Mouse (Mus musculus) CH12.LX (cell line): ENCODE data around the gene Epb41l5. TPM values are rescaled to one million over a fixed set of nuclear protein-coding genes. Genes with fewer than 3 reads are reported as not detected.

Experiments
- DNase-seq: peaks from one replicate; pipeline ENCODE4 v3.0.0-alpha.2; 2013; ENCODE audit errors: extremely low read depth
- H3K27ac ChIP-seq: 2 replicates; pipeline ENCODE4 v1.5.1; 2012; ENCODE audit warnings: low read depth, mild to moderate bottlenecking, control low read depth, moderate library complexity; ENCODE audit not compliant: insufficient read depth
- H3K27me3 ChIP-seq: replicated peaks from 2 replicates; pipeline ENCODE3; 2012; ENCODE audit warnings: inconsistent platforms
- H3K36me3 ChIP-seq, 2 experiments: replicated peaks in 1 of 2; 2 replicates each; pipeline versions ENCODE3 to v1.6.1; 2012; ENCODE audit warnings: inconsistent platforms in 1 of 2, low read length in 1 of 2, mild to moderate bottlenecking in 1 of 2, mixed read lengths in 1 of 2, moderate library complexity in 1 of 2; ENCODE audit not compliant: control insufficient read depth in 1 of 2, insufficient read depth in 1 of 2
- H3K4me1 ChIP-seq, 2 experiments: 2 replicates each; pipeline ENCODE4 v1.6.1; 2012; ENCODE audit warnings: inconsistent platforms in 1 of 2, moderate library complexity in 1 of 2; ENCODE audit not compliant: insufficient read depth in 2 of 2, control insufficient read depth in 1 of 2
- H3K4me2 ChIP-seq: 2 replicates; pipeline ENCODE4 v1.6.1; 2012; ENCODE audit warnings: low read depth, mild to moderate bottlenecking, control low read depth; ENCODE audit not compliant: poor library complexity, insufficient read depth, severe bottlenecking
- H3K4me3 ChIP-seq, 3 experiments: fragments of 150-350 bp in 1 of 3; sonication (generic) in 1 of 3; replicated peaks in 1 of 3; 2 replicates each; pipeline versions ENCODE3 to v1.5.1; 2011 to 2012; ENCODE audit warnings: low read depth in 2 of 3, low read length in 2 of 3, mild to moderate bottlenecking in 2 of 3, moderate library complexity in 2 of 3, control low read depth in 1 of 3, improper control_type of control experiment in 1 of 3, inconsistent platforms in 1 of 3, mixed read lengths in 1 of 3; ENCODE audit not compliant: poor library complexity in 1 of 3
- H3K79me2 ChIP-seq: replicated peaks from 2 replicates; pipeline ENCODE4 v1.6.1; 2012; ENCODE audit warnings: mild to moderate bottlenecking, moderate library complexity; ENCODE audit not compliant: control insufficient read depth, poor library complexity, insufficient read depth, severe bottlenecking; ENCODE audit errors: extremely low read depth
- H3K9ac ChIP-seq: 2 replicates; pipeline ENCODE4 v1.6.1; 2012; ENCODE audit warnings: low read depth, mild to moderate bottlenecking, control low read depth, moderate library complexity; ENCODE audit not compliant: insufficient read depth
- H3K9me3 ChIP-seq: replicated peaks from 2 replicates; pipeline ENCODE3; 2012; ENCODE audit warnings: low read length, inconsistent platforms, mixed read lengths
- CHD2 ChIP-seq: IDR thresholded peaks from 2 replicates; pipeline ENCODE4 v1.6.1; 2011; ENCODE audit warnings: low read length, improper control_type of control experiment
- CTCF ChIP-seq, 2 experiments: IDR thresholded peaks in 1 of 2; conservative IDR thresholded peaks in 1 of 2; 2 replicates each; pipeline ENCODE4 v1.5.1; 2011 to 2012; ENCODE audit warnings: low read depth in 2 of 2, low read length in 2 of 2, improper control_type of control experiment in 1 of 2, inconsistent platforms in 1 of 2, mild to moderate bottlenecking in 1 of 2, moderate library complexity in 1 of 2
- E2F4 ChIP-seq: IDR thresholded peaks from 2 replicates; pipeline ENCODE4 v1.6.1; 2011; ENCODE audit warnings: low read depth, low read length, improper control_type of control experiment; ENCODE audit not compliant: insufficient replicate concordance
- ELF1 ChIP-seq: IDR thresholded peaks from 2 replicates; pipeline ENCODE4 v1.6.1; 2014; ENCODE audit warnings: low read depth, mild to moderate bottlenecking, inconsistent platforms, low read length, improper control_type of control experiment
- ETS1 ChIP-seq: conservative IDR thresholded peaks from 2 replicates; pipeline ENCODE4 v1.6.1; 2012; ENCODE audit warnings: low read depth, mild to moderate bottlenecking, inconsistent platforms, low read length, improper control_type of control experiment, moderate library complexity
- IRF4 ChIP-seq: IDR thresholded peaks from 2 replicates; pipeline ENCODE4 v1.6.1; 2014; ENCODE audit warnings: low read depth, mild to moderate bottlenecking, inconsistent platforms, low read length, improper control_type of control experiment
- KAT2A ChIP-seq: IDR thresholded peaks from 2 replicates; pipeline ENCODE4 v1.6.1; 2012; ENCODE audit warnings: low read length, improper control_type of control experiment, inconsistent platforms; ENCODE audit not compliant: insufficient replicate concordance
- MAX ChIP-seq: IDR thresholded peaks from 2 replicates; pipeline ENCODE4 v1.6.1; 2011; ENCODE audit warnings: low read length, improper control_type of control experiment
- NELFE ChIP-seq: IDR thresholded peaks from 2 replicates; pipeline ENCODE4 v1.6.1; 2011; ENCODE audit warnings: low read depth, low read length, improper control_type of control experiment
- NRF1 ChIP-seq: IDR thresholded peaks from 2 replicates; pipeline ENCODE4 v1.6.1; 2014; ENCODE audit warnings: low read depth, mild to moderate bottlenecking, inconsistent platforms, low read length, improper control_type of control experiment, moderate library complexity
- POLR2A ChIP-seq: IDR thresholded peaks from 2 replicates; pipeline ENCODE4 v1.6.1; 2011; ENCODE audit warnings: low read depth, mild to moderate bottlenecking, improper control_type of control experiment, low read length
- SIN3A ChIP-seq: IDR thresholded peaks from 2 replicates; pipeline ENCODE4 v1.6.1; 2012; ENCODE audit warnings: low read length, improper control_type of control experiment, inconsistent platforms
- TCF12 ChIP-seq: IDR thresholded peaks from 2 replicates; pipeline ENCODE4 v1.6.1; 2014; ENCODE audit warnings: low read depth, mild to moderate bottlenecking, inconsistent platforms, low read length, improper control_type of control experiment
- ZKSCAN1 ChIP-seq: IDR thresholded peaks from 2 replicates; pipeline ENCODE4 v1.6.1; 2012; ENCODE audit warnings: low read depth, inconsistent platforms, low read length, improper control_type of control experiment, borderline replicate concordance
- ZNF384 ChIP-seq: IDR thresholded peaks from 2 replicates; pipeline ENCODE4 v1.6.1; 2012; ENCODE audit warnings: low read depth, low read length, improper control_type of control experiment, inconsistent platforms
- dilution Hi-C: fragments of 300-500 bp; cut with MboI; formaldehyde crosslinking; loops from 2 replicates; pipeline ENCODE4 v1.14.3; 2020; ENCODE audit warnings: low sequenced_read_pairs; ENCODE audit not compliant: extremely low pct_unique_long_range_greater_than_20kb, extremely low pct_ligation_motif_present
- in situ Hi-C: fragments of 300-500 bp; cut with MboI; formaldehyde crosslinking; loops from 3 replicates; pipeline ENCODE4 v1.14.3; 2019; ENCODE audit warnings: low sequenced_read_pairs, low pct_ligation_motif_present, low pct_unique_long_range_greater_than_20kb, mixed read lengths
- polyA plus RNA-seq: library from polyadenylated mRNA; unstranded; fragments of >175 nt; gene quantifications from 2 replicates; pipeline ENCODE4 v1.2.1, GENCODE M21; 2012; ENCODE audit warnings: low read depth; ENCODE audit not compliant: insufficient read length
- total RNA-seq, 2 experiments: library from RNA; depleted of rRNA; stranded (reverse); fragments of 300-350 nt in 1 of 2; fragments of >200 nt in 1 of 2; gene quantifications; 2 replicates each; pipeline ENCODE4 v1.2.3; 2012 to 2014

Epb41l5 gene
- total and polyA plus RNA-seq, 3 experiments: 3.8 to 4.5 (median 4.3) TPM

DNA sequence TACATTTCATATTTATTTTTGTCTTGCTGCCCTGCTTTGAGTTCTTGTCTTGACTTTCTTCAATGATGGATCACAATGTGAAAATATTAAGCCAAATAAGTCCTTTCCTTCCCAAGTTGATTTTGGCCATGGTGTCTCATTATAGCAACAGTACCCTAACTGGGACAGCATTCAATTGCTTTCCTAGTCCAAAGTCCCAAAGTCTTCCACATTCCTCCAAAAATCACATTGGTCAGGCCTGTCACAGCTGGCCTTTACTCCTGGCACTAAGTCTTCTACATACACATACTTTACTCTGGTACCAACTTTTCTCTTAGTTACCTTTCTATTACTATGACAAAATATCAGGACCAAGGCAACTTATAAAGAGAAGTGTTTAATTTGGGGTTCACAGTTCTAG, 130.0 kb downstream of the Epb41l5 start:
- Histone ChIP-seq H3K27me3 (no peaks in the 10 kb centered on the region), H3K27ac (no peak overlapping the region), H3K4me1 (0 out of 4 replicates have a peak, but pooled peaks cover 0 to 3% of the 10 kb centered on the region in 2 experiments), H3K79me2 (no peaks in the 10 kb centered on the region), H3K9ac (no peak overlapping the region), H3K9me3 (peaks cover 5% of the 10 kb centered on the region), H3K4me3 (no peak overlapping the region), H3K4me2 (no peak overlapping the region), H3K36me3 (no peaks in the 10 kb centered on the region)
- dilution Hi-C loops: no loop called here
- DNase-seq: no peak
- TF ChIP-seq NELFE (no peak), E2F4 (no peak), CHD2 (no peak), MAX (no peak), POLR2A (no peak), TCF12 (no peak), ELF1 (no peak), IRF4 (no peak), ETS1 (no peak), NRF1 (no peak), ZNF384 (no peak)
- in situ Hi-C loops: no loop called here

DNA sequence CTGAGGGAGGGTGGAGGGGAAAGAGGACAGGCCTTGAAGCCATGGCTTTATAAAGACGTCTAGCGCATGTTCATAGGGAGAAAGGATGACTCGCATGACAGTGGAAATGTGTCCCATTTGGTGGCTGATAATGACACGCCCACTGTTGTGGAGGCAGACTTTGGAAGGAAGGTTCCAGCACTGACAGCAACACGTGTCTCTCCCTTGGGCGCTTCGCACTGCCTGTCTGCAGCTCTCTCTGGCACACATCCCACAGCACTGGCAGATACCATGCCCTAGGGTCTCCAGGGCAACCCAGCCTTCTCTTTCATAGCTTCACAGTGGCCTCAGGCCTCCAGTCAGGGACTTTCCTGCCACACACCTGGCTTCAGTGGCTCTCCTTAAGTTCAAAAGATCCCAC, 130.7 kb downstream of the Epb41l5 start:
- in situ Hi-C loops: no loop called here

GRCm38 (mm10) chr1:119510857-119511256, 137.9 kb downstream of the Epb41l5 start:
- no peak for TF ChIP-seq POLR2A
- no peak for TF ChIP-seq CTCF (conservative IDR thresholded peaks at IDR 0.05 in 1 of 2, IDR thresholded peaks at IDR 0.05 in 1 of 2; ENCODE audit: low read depth in 2 of 2, low read length in 2 of 2)
- no peak for TF ChIP-seq ZKSCAN1
- TF ChIP-seq SIN3A: no peak
- no peak for TF ChIP-seq KAT2A
- dilution Hi-C loops (no loop called here), in situ Hi-C loops (no loop called here)
- DNase-seq: no peak
- Histone ChIP-seq H3K27ac (no peak overlapping the region), H3K4me2 (no peak overlapping the region), H3K4me1 (no peaks in the 10 kb centered on the region), H3K27me3 (peaks cover 29% of the 10 kb centered on the region), H3K9me3 (peaks cover 4% of the 10 kb centered on the region), H3K79me2 (no peaks in the 10 kb centered on the region), H3K36me3 (no peaks in the 10 kb centered on the region), H3K9ac (no peak overlapping the region), H3K4me3 (no peak overlapping the region)

More for the DNA sequence above, 130.7 kb downstream of the Epb41l5 start:
- Histone ChIP-seq H3K36me3 (no peaks in the 10 kb centered on the region), H3K4me2 (no peak overlapping the region), H3K4me3 (no peak overlapping the region), H3K9ac (no peak overlapping the region), H3K4me1 (0 out of 4 replicates have a peak, but pooled peaks cover 0 to 3% of the 10 kb centered on the region in 2 experiments), H3K27ac (no peak overlapping the region), H3K9me3 (peaks cover 5% of the 10 kb centered on the region), H3K79me2 (no peaks in the 10 kb centered on the region), H3K27me3 (no peaks in the 10 kb centered on the region)
- no peak for TF ChIP-seq NELFE
- dilution Hi-C loops: no loop called here
- no peak for DNase-seq
